Mouse (Mus musculus) embryo, embryonic 11 days (tissue): Measurements from ENCODE around the gene Zbtb12.
A peak's percentile ranks its signal among the peaks of the same experiment; 100 is the strongest.
"Not testable (repeated sequence)": the region's sequence is repeated elsewhere in the genome, so short reads cannot be mapped to it uniquely, and the experiment has no call there.

Source experiments
- DNase-seq: peaks from one replicate; pipeline ENCODE4 v3.0.0-alpha.2; 2015

The Zbtb12 gene

GRCm38 (mm10) chr17:34879336-34879879, at the start of gene Zbtb12:
Gene Zbtb12, plus strand, starts transcription at chr17:34879483.
- DNase-seq: no peak

DNA sequence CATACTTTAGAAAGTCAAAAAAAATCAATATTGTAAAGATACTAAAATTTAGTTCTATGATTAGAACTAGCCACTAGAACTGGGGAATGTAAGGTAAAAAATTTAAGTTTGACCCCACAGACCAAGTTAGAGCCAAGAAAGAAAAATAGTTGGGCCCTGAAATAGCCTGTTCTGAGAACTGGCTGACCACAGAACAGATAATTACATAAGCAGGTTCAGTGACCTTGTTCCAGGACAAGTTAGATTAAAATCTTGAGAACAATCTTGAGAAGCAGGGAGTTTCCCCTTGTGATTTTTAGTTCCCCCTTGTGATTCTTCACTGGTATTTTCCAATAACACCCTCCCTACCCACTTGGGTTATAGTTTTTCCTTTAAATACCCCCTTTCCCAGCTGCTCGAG, 48.5 kb upstream of the Zbtb12 start:
- DNase-seq: not testable (repeated sequence)

GRCm38 (mm10) chr17:34836155-34836855, 43.0 kb upstream of the Zbtb12 start:
- no peak for DNase-seq

- peak; percentile 98 for DNase-seq
Measured at GRCm38 (mm10) chr17:34836856-34837221, 42.4 kb upstream of the Zbtb12 start, which contains the start of the genes Stk19 and Dxo. Gene Stk19, minus strand, starts transcription at chr17:34836945. Gene Dxo, plus strand, starts transcription at chr17:34837019.

GRCm38 (mm10) chr17:34837464-34838324, 41.6 kb upstream of the Zbtb12 start:
- peak; percentile 7 for DNase-seq

- DNase-seq: no peak
Measured at GRCm38 (mm10) chr17:34838785-34839184, 40.5 kb upstream of the Zbtb12 start.

DNA sequence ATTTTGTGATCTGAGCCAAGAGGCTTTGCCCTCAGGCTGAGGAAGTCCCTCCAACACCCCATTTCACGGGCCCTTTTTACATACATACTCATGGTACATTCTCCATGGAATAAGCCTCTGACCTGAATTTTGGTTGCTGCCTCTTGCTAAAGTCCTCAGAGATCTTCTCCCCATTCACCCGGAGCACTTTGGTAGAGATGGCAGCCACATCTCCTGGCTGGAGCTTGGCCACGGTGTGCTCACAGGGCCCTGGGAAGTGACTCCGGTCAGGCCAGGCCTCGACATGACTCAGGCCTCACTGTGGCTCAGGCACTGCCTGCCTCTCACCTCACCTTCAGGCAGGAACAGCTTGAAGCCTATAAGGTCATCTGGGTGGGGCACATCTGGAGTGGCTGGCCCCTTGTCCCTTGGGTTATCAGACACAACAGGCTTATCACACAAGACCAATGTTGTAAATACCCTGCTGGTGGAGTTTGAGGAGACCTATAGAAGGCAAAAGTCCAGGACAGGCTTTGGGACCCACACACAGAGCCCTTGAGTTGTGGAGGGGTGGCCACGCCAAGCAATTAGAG, 38.5 kb upstream of the Zbtb12 start:
- DNase-seq: no peak

GRCm38 (mm10) chr17:34844884-34845283, 34.4 kb upstream of the Zbtb12 start:
- DNase-seq: no peak

- no peak for DNase-seq
Measured at GRCm38 (mm10) chr17:34847192-34847591, 32.1 kb upstream of the Zbtb12 start.

DNA sequence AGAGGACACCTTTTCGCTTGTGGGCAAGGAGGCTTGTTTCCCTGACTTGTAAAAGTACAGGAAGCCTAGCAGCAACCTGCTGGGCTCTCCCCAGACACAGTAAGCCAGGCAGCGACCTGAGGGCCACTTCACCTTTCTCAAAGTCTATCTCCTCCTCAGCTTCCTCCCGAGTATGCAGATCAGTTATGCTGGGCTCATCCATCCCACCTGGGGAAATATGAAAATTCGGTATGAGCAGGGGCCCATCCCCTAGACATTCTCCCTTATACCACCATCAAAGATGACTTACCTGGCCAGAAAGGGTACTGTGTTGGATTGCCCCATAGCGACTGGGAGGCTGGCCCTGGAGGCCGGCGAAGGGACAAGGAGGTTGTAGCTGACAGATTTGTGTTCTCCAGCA, 31.7 kb upstream of the Zbtb12 start:
- DNase-seq: no peak

DNA sequence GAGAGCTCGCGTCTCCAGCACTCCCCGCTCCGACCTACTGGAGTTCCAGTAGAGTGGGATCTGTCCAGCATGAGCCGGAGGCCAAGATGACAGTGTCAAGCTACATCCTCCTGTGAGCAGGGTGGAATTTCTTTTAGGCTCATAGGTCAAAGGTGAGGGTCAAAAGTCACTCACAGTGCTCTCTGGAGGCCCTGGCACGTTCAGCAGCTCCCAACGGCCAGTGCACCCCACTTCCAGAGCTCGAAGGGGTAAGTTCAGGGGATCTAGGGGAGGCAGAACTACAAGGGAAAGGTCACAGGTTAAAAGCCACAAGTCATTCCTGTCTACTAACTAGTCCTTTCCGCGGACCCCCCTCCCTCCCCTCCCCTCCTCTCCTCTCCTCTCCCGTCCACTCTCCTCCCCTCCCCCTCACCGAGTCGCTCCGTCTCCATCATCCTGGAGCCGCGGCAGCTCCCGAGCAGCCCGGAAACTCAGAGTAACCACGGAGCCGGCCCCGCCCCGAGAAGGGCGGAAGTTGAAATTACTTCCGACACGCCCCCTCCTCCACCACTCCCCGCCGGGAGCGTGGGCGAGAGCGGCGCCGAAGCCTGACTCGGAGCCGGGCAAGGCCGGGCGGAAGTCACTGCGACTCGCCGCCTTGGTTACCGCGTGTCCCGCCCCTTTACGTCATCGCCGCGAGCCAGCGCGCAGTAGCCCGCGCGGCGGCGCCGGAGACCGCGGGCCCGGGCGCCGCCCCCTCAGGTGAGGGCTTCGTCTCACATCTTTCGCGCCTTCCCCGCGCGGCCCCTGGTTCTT, 29.4 kb upstream of the Zbtb12 start, which contains the start of the genes Skiv2l and Nelfe:
TSS of gene Skiv2l (minus strand) at position 489 of the 795 bp plus-strand sequence.
TSS of gene Nelfe (plus strand) at position 670 of the 795 bp plus-strand sequence.
- DNase-seq: peak; percentile 99

GRCm38 (mm10) chr17:34850517-34851125, 28.7 kb upstream of the Zbtb12 start:
- no peak for DNase-seq

DNA sequence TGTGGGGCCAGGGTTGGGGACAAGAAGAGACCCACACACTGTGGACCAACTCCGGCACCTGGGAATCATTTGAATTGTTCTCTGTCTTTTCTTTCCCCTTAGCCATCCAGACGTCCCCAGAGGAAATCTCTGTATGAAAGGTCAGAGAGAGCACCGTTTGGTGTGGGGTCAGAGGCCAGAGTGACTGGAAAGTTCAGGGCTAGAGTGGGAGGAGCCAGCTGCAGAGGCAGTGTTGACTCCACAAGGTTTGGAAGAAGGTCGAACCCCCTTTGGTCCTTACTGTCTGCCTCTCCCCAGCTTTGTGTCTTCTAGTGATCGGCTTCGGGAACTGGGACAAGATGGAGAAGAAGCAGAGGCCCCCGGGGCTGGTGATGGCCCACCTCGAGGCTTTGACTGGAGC, 25.8 kb upstream of the Zbtb12 start:
- no peak for DNase-seq

GRCm38 (mm10) chr17:34854761-34855160, 24.5 kb upstream of the Zbtb12 start:
- DNase-seq: no peak

GRCm38 (mm10) chr17:34855825-34856224, 23.5 kb upstream of the Zbtb12 start:
- peak; percentile 72 for DNase-seq

DNA sequence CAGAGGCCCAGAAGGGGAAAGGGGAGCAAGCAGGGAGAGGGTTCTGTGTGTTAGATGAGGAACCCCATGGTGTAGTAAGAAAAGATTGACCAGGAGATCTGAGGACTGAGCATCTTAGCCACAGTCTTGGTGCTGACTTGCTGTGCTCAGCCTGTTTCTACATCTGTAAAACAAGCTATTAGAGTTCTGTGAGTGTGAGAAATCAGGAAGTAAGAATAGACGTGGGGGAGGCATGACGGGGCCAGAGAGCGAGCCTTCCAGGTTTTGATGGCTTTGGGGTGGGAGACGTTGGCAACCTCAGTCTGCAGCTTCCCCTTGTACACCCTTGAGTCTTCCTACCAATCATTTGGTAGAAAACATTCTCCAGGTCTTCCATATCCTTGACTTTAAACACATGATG, 20.6 kb upstream of the Zbtb12 start:
- no peak for DNase-seq

DNA sequence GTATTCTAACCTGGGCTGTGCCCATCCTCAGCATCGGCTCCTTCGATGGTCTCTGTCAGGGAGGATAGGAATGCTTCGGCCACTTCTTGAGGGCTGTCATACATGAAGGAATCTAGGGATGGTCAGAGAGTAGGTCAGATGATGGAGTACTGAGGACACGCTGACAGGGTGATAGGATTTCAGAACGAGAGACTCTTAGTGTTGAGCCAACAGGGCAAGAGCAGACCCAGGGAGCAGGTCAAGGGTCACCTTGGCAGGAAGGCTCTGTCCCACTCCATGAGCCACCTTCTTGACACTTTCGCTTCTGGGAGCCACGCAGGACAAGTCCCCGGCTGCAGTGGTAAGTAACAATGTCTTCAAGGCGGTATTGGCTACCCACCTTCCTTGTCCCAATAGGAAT, 18.8 kb upstream of the Zbtb12 start:
- DNase-seq: no peak

- no peak for DNase-seq
Measured at GRCm38 (mm10) chr17:34861704-34862415, 17.4 kb upstream of the Zbtb12 start.

GRCm38 (mm10) chr17:34862416-34863081, 16.7 kb upstream of the Zbtb12 start, which contains the start of gene Cfb:
Gene Cfb, minus strand, starts transcription at chr17:34862518.
- no peak for DNase-seq

GRCm38 (mm10) chr17:34865981-34866380, 13.3 kb upstream of the Zbtb12 start:
- no peak for DNase-seq

- no peak for DNase-seq
Measured at GRCm38 (mm10) chr17:34874321-34874720, 5.0 kb upstream of the Zbtb12 start.
